Mouse (Mus musculus) heart, adult 9 months (tissue): ENCODE measurements around the gene Fgfr2.

Experiments
- DNase-seq, 2 experiments: peaks; one replicate each; pipeline ENCODE4 v3.0.0; 2022; ENCODE audit warnings: low spot score in 2 of 2

Gene Fgfr2

DNA sequence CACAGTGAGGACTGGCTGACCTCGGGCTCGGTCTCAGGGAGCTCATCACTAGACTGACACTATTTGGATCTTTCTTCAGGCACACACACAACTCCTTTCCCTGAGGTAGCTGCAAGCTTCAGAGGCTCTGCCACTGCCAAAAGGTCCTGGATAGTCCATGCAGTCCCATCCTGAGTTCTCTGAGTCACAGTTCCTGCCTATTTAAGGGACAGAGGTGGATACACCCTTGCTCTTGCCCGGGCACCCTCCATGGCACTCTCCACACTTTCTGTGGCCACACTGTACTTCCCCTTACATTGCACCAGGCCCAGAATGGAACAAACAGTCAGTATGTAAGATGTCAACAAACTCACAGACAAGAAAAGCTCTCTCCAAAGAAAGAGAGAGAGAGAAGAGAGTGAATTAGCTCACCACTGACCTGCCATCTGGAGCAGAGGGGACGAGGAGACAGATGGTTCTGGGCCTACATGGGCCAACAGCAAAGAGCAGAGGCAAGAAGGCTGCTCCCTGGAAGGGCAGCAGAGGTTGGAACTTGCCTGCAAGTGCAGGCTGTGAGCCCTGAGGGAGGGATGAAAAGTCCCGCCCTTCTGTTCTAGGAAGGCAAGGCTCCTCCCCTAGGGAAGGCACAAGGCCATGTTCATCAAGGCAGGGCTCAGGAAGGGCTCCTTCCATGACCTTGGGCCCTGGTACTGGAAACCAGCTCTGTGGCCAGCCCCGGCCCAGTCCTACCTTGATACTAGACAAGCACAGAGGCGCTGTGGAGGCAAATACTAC, 346.6 kb downstream of the Fgfr2 start:
- peak; percentile 56 to 60 for DNase-seq

DNA sequence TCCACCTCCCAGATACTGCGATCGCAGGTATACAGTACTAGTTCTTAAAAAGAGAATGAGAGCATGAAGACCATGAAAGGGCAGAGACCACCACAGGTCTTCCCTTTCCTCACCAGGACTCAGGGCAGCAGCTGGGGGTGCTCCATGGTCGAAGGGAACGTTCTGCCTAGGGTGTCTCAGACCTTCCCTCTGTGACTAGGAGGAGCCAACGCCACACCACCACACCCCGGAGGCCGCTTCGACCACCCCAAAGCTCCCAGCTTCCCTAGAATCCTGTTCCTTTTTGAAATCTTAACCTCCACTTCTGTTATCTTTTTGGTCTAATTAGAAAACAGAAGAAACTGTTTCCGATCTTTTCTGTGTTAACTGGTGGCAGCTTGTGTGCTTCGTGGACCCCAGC, 347.2 kb downstream of the Fgfr2 start:
- no peak for DNase-seq

DNA sequence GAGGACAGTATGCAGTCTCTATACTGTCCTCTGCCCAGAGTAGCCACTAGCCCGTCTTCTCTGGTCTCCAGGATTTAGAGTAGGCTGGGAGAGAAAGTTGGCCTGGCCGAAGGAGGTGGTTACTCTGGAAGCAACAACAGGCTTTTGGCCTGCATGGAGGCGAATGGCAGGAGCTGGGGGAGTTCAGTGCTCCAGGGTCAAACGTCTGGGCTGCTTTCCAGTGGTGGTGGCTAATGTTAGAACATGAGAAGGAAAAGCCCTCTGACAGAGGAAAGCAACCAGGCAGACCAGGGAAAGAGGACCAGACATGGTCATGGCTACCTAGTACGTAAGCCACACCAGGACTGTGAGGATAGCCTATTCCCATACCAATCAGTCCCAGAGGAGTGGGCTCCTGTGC, 347.8 kb downstream of the Fgfr2 start:
- DNase-seq = peak; percentile 83 to 89

DNA sequence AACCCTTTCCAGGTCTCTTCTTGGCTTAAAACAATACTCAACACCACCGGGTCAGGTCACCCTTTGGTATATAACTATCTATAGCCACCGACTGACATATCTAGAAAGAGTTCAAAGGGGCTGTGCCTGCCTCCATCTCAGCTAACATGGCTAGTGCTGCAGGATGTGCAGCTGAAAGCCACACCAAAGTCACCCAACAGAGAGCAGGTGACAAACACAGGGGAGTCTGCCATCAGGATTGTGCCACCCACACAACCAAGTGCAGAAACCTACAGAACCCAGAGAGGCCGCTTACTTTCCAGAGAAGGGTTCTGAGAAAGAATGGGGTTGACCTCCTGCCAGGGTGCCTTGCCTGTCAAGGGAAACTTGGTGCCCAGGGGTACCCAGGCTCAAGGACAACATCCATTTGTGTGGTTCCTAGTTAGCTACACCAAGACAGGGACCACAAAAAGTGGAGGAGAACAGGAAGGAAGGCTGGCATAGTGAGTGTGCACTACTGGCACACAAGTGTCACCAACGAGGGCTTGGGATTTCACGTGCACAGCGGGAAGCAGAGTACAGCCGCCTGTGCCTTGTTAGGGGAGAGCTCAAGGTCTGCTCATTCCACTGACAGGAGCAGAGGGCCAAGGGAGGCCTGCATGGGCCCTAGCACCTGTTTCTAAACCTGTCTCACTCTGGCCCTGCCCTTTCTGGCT, 350.0 kb downstream of the Fgfr2 start:
- no peak for DNase-seq

DNA sequence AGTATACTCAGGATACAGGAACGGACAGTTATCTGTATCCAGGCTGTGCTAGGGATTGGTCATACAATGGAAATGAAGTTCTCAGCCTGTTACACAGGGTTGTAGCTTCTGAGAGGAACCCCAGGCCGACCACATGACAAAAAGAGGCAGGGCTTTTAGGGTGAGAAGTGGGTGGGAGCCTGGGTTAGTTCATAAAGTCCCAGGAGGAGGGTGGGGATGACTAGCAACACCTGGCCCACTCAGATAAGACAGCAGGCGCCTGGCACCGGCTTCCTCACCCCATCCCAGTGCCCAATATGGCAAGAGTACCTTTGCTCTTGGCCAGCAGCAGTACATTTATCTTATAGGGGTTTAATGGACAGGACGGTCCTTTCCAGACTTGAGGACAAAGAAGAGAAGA, 350.7 kb downstream of the Fgfr2 start:
- no peak for DNase-seq

DNA sequence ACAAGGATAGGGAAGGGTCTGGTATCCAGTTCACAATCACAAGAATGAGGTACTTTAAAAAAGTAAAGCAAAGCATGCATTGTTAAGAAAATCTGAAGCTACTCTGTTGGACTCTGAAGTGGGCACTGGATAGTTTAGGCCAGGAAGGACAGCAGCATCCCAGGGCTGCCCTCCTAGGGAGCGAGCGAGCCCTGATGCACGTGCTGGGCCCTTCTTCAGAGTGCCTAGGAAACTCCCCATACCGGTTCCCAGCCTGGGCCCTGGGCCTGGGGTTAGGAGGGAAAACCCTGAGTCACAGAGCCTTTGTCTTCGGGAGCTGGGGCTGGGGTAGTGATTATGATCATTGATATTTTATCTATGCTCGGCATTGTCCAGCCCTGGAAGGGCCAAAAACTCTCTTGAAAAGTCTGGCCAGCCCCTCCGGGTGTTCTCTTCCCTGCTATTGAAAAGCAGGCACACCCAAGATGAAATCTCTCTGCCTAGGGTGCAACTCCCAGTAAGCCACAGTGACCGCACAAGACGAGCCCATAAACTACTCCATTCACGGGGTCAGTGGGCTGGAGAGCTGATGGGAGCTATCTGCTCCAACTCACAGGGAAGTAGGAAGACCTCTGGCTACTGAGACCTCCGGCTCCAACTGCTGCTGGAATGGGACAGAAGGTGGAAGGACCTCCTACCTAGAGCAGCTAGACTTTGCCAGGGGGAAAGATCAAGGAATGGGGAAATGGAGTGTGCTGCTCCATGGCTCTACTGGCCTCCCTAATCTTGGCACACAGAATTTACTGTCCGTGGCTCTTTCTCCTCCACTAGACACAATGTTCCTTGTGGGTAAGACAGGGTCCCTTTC, 354.4 kb downstream of the Fgfr2 start:
- no peak for DNase-seq

GRCm38 (mm10) chr7:132767999-132768370, 355.2 kb downstream of the Fgfr2 start:
- no peak for DNase-seq

GRCm38 (mm10) chr7:132767233-132767998, 355.7 kb downstream of the Fgfr2 start:
- DNase-seq = no peak

- peak; percentile 52 to 54 for DNase-seq
These were observed 356.8 kb downstream of the Fgfr2 start for GRCm38 (mm10) chr7:132766235-132766871.

DNA sequence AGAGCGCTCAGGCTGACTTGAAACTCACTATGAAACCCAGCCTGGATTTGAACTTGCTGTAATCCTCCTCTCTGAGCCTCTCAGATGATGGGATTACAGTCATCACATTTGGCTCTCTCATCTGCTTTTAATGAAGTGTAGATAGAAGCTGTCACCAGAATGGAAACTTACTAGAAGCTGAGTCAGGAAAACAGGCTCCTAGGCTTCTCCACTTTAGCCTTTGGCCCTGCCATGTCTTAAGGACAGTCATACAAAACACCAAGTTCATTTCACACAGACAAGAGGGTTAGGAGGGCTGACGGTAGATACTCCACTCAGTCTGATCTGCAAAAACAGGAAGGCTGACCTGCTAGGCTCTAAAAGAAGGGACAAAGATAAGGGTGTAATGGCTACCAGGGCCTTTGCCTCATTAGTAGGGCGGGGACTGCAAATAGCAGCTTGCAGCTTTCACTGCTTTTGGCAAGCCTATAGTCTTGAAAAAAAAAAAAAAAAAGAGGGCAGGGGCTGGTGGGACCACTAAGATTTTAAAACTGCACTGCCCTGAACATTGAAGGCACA, 357.4 kb downstream of the Fgfr2 start:
- DNase-seq = no peak

DNA sequence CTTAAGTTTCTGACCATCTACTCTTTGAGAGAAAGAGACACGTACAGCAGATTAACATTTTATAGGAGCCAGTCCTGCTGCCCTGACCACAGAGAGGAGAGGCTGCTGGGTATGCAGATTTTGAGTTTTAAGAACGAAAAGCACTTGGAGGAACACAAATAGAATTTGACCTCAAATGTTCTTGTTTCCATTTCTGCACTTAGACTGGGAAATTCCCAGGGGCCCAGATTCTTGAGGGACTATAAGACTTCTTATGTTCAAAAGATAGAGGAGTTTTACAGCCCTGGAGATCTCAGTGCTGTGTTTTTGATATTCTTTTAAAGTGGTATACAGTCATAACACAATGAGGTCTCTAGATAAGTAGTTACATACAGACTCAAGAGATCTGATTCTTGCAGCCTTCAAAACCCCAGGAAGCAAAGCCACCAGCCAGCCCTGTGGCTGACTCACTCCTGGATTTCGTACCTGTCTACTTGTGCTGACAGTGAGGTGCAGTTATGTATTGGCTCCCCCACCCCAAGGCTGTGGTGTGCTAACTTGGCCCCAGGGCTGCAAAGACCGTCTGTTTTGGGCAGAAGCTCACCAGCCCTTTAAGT, 358.2 kb downstream of the Fgfr2 start:
- DNase-seq = no peak

DNA sequence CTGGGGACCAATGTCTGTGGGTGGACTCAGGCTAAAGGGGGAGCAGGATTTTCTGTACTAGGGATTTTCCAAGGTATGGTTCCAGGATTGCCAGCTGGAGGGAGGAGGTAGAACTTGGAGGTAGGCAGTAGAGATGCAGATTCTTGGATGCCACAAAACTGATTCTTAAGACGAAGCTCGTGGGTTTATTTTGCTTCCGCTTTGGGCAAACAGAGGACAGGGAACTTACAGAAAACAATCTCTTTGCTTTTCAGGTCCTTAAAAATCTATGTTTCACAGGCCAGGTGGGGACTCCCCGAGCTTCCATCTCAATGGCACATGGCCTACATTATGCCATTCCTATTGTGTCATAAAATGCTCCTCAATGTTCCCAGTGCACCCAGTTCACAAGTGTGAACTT, 358.8 kb downstream of the Fgfr2 start:
- DNase-seq = no peak

GRCm38 (mm10) chr7:132763911-132764310, 359.2 kb downstream of the Fgfr2 start:
- no peak for DNase-seq

DNA sequence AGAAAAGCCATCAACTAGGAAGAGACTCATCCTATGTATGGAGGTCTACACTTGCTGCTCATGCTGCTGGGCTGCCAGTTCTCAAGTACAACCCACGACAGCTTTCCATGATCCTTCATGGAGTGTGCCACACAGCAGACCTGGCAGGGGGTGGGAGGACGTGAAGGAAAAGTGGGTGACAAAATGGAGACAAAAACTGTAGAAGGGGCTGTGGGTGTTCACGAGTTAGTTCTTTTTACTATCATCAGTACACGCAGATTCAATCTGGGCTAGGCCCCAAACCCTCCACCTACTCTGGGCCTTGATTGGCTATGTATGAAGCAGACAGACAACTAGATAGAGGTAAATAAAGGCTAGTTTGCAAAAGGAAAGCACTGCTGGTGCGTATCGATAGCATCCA, 359.8 kb downstream of the Fgfr2 start:
- DNase-seq = no peak

GRCm38 (mm10) chr7:132761409-132761808, 361.7 kb downstream of the Fgfr2 start:
- DNase-seq = no peak

- DNase-seq = no peak
These were observed 362.5 kb downstream of the Fgfr2 start for GRCm38 (mm10) chr7:132760589-132761180.

DNA sequence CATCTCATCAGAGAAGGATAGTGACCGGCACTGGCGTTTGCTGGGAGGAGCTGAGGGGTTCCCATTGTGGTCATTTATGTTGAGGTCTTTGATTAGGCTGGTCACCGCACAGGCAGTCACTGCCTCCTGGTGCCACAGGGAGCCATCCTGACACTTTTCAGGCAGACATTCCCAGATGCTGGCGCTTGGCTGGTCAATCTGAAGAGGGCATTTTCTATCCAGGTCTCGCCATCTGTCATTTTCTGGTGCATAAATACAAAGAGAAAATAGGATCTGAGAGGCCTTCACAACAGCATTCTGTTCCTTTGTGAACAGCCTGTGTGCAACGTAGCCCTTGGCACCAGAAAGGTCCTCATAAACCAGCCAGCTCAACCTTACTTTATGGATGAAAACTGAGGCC, 363.2 kb downstream of the Fgfr2 start:
- DNase-seq = no peak

GRCm38 (mm10) chr7:132759405-132759891, 363.7 kb downstream of the Fgfr2 start:
- no peak for DNase-seq

DNA sequence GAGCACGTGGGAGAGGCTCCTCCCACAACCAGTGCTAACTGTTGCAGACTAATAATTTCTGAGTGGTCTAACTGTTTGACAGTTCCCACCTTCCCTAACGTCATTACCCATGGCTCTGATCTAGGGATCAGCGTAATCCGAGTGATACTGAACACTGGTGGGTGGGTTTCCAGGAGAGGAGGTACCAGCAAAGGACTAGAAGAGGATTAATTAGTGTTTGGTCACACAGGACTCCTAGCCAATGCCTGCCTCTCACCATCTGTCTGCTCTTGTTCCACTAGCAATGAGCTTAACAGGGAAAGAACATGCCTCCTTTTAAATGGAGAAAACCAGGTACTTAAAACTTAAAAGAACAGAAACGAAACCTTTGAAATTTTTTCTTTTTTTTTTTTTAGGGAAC, 364.3 kb downstream of the Fgfr2 start:
- no peak for DNase-seq

GRCm38 (mm10) chr7:132756325-132756724, 366.8 kb downstream of the Fgfr2 start:
- DNase-seq = no peak
